Mouse (Mus musculus) embryonic stem cell, embryonic (primary cell): Measurements from ENCODE around the gene Rnf167.

ENCODE experiments used
- CTCF ChIA-PET, 4 experiments: fragments of 300-600 bp in 2 of 4; fragments of 350-600 bp in 2 of 4; sonication (Branson Sonifier 250); formaldehyde crosslinking; loops; one replicate each; lab custom pipeline; 2022; ENCODE audit warnings: inconsistent platforms in 2 of 4; lab: Charles Lee
- POLR2A ChIA-PET, 4 experiments: fragments of 300-600 bp in 2 of 4; fragments of 350-600 bp in 2 of 4; sonication (Branson Sonifier 250); formaldehyde crosslinking; loops; one replicate each; lab custom pipeline; 2022; ENCODE audit warnings: antibody characterized with exemption in 4 of 4, inconsistent platforms in 1 of 4; lab: Charles Lee

The Rnf167 gene

DNA sequence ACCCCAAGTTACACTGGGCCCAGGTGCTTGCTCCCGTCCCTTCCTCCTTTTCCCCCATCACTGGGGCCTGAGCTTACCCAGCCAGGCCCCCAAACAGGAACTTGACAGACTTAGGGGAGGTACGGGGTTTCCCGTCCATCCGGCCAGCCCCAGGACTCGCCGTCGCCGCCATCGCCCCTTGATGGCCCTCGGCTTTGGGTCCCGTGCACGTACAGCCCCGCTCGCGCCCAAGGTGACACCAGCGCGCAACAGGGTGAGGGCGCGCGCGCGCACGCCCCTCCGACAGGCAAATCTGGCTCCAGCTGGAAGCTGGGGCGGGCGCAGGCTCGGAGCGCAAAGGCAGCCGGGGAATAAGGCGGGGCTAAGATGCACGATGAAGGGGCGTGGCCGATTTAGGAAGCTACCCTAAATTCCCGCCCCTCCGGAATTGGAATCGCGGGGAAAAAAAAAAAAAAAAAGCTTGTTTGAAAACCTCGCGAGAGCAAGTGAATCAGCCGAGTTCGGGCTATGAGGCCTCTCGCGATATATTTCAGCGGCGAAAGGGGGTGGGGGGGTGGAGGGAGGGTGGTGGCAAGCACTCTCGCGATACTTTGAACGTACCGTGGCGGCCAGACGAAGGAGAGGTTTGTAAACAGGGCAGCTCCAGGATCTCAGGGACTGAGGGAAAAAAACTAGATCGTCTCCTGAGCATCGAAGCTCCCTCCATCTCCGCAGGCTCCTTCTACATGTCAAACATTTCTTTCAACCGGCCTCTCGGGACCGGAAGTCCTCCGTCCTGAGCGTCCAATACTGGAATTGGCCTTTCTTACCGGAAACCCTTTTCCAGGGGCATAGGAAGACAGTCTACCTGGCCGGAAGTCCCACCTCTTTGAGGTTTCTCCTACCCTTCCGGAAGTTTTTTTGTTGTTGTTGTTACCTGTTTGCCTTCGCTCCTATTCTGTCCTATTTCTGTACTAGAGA is at the start of gene Rnf167, which contains the start of gene Slc25a11:
Gene Rnf167, plus strand, starts transcription at position 545 of the 960 bp plus-strand sequence.
Gene Slc25a11, minus strand, starts transcription at position 789 of the 960 bp plus-strand sequence.
- ChIA-PET POLR2A (interaction anchor here (0.6 to 23.0 kb wide), 128 partner anchors 8 to 1777 kb away, joined by 3 to 737 read pairs (median 4); partner anchors contain the start of genes Gp1ba (in 4 of the 4), Psmb6 (in 4 of the 4), Spag7 (in 4 of the 4) and 4930544D05Rik (in 3 of the 4)), CTCF (interaction anchor here (0.6 to 2.0 kb wide), 26 partner anchors 9 to 1770 kb away, joined by 3 to 21 read pairs (median 4); partner anchors contain the start of genes Spag7 (in 3 of the 4), Arrb2 (in 1 of the 4), Camta2 (in 1 of the 4) and Nup88 (in 1 of the 4))

DNA sequence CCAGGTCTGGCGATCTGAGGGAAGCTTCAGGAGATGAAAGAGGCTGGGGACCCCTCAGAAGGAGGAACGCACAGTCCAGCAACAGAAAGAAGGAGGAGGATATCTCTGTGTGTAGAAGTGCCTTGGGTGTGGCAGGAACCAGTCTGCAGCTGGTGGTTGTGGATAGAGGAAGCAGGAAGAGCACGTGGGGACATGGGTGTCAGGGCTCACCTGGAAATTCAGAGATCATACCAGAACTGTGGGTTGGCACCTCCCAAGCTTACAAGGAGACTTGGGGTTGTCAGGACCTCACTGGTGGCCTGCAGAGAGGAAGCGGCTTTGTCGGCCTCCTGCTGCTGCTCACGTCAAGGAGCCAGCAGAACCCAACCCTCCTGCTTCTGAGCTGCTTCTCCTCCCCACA is 49.7 kb upstream of the Rnf167 start:
- ChIA-PET POLR2A (interaction anchor here in 3 of 4 experiments (0.6 to 1.3 kb wide), 6 partner anchors 18 to 162 kb away, joined by 3 to 4 read pairs (median 3); partner anchors contain the start of genes Gltpd2 (in 1 of the 3) and Psmb6 (in 1 of the 3)), CTCF (interaction anchor here in 1 of 4 experiments (1.5 kb wide), 1 partner anchor 12 kb away, joined by 7 read pairs; no protein-coding TSS in a partner anchor)

DNA sequence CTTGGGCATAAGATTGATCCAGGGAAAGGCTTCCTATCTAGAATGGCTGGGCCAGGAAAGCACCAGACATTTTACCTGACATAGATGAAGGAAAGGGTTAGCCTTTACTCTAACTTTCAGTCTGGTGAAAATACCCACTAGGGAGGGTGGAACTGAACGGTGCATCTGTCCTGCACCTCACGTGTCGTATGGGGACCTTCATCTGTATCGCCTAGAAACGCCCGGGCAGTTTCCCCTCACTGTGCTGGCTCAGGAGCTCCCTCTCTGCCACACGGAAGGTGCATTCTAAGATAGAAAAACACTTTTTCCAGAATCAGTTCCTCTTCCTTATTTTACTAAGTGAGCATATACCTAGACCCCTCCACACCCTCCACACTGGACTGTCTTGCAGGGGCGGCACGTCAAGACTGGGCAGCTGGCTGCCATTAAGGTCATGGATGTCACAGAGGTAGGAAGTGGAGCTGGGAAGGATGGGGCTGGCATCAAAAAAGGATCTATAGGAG is 48.5 kb upstream of the Rnf167 start:
- CTCF ChIA-PET = interaction anchor here in 3 of 4 experiments (0.5 to 1.5 kb wide), 3 partner anchors 10 to 639 kb away, joined by 3 to 7 read pairs (median 7); no protein-coding TSS in a partner anchor
- POLR2A ChIA-PET = interaction anchor here in 3 of 4 experiments (0.5 to 2.9 kb wide), 6 partner anchors 17 to 163 kb away, joined by 3 to 12 read pairs (median 3); partner anchors contain the start of genes 4930544D05Rik (in 1 of the 3) and Psmb6 (in 1 of the 3)

DNA sequence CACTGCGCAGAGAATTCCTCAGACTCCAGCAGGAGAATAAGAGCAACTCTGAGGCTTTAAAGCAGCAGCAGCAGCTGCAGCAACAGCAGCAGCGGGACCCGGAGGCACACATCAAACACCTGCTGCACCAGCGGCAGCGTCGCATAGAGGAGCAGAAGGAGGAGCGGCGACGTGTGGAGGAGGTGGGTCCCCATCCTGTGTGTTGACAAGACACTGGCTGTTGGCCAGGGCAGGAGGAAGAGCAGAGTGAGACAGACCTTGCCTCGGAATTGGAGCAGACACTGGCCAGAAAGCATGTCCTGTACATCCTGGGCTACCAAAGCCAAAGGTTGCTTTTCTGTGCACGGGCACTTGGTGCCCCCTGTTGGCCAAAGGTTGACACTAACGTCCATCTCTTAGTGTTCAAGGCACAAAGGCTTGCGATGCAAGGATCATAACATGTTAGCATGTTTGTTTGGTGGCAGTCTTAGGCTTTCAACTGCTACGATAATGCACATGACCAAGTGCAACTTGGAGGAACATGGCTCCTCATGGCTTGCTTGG is 41.9 kb upstream of the Rnf167 start:
- POLR2A ChIA-PET = interaction anchor here in 3 of 4 experiments (0.5 to 2.7 kb wide), 5 partner anchors 10 to 299 kb away, joined by 3 to 7 read pairs (median 5); partner anchors contain the start of gene Mink1 (in 1 of the 3)
- CTCF ChIA-PET = interaction anchor here in 2 of 4 experiments (0.6 to 2.8 kb wide), 13 partner anchors 10 to 1058 kb away, joined by 3 to 13 read pairs (median 6); partner anchors contain the start of genes 4930544D05Rik (in 2 of the 2), Arrb2 (in 1 of the 2), Gltpd2 (in 1 of the 2) and Med11 (in 1 of the 2)

DNA sequence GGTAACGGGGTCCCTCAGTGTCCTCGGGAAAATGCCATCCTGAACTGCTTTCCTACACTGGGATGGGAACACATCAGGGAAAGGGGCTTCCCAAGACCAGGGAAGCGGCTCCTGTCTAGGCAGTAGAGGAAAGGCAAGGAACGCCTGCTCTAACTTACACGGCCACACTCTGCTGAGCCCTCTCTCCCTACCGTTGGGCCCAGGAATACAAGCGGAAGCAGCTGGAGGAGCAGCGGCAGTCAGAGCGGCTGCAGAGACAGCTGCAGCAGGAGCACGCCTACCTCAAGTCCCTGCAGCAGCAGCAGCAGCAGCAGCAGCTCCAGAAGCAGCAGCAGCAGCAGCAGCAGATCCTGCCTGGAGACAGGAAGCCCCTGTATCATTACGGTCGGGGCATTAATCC is 40.3 kb upstream of the Rnf167 start:
- ChIA-PET CTCF (interaction anchor here in 3 of 4 experiments (0.6 to 2.8 kb wide), 4 partner anchors 9 to 426 kb away, joined by 3 to 10 read pairs (median 4); partner anchors contain the start of gene 4930544D05Rik (in 1 of the 3)), POLR2A (interaction anchor here in 2 of 4 experiments (1.0 to 2.7 kb wide), 4 partner anchors 8 to 35 kb away, joined by 3 to 7 read pairs (median 4); partner anchors contain the start of gene 4930544D05Rik (in 1 of the 2))

DNA sequence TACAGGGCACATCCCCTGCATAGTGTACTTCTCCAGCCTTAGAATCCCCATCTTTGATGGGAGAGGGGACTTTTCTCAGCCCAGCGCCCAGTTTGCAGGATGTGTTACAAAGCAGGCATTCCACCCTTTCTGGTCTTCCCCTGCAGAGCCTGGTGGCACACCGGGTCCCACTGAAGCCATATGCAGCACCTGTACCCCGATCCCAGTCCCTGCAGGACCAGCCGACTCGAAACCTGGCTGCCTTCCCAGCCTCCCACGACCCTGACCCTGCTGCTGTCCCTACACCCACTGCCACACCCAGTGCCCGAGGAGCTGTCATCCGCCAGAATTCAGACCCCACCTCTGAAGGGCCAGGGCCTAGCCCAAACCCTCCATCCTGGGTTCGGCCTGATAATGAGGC is 39.4 kb upstream of the Rnf167 start:
- CTCF ChIA-PET = interaction anchor here in 2 of 4 experiments (1.1 to 2.3 kb wide), 8 partner anchors 14 to 155 kb away, joined by 5 to 14 read pairs (median 6); no protein-coding TSS in a partner anchor

DNA sequence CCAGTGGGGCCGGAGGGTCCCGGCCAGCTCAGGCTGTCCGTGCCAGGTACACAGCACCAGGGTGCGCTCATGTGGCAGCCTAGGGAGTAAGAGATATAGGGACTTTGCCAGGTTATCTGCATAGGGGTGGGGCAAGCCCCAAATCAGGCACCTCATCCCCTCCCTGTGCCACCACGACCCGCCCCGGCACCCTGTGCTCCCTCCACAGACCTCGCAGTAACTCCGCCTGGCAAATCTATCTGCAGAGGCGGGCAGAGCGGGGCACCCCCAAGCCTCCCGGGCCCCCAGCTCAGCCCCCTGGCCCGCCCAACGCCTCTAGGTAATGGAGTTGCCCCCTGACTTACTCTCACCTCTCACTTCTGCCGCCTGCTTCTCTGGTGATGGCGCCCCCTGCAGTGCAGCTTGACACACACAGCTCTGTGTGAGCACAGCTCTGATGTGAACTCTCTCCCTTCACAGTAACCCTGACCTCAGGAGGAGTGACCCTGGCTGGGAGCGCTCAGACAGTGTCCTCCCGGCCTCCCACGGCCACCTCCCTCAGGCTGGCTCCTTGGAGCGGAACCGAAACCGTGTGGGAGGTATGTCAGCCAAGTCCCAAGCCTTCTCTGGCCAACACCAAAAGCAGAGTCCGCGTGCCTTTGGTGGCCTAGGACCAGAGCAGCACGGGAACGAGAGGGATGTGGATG is 38.5 kb upstream of the Rnf167 start:
- POLR2A ChIA-PET = interaction anchor here in 3 of 4 experiments (0.6 to 1.4 kb wide), 13 partner anchors 9 to 177 kb away, joined by 3 to 6 read pairs (median 3); partner anchors contain the start of genes Psmb6 (in 3 of the 3), Arrb2 (in 1 of the 3) and Pld2 (in 1 of the 3)

More for the DNA sequence above, 39.4 kb upstream of the Rnf167 start:
- POLR2A ChIA-PET = no interaction called here

DNA sequence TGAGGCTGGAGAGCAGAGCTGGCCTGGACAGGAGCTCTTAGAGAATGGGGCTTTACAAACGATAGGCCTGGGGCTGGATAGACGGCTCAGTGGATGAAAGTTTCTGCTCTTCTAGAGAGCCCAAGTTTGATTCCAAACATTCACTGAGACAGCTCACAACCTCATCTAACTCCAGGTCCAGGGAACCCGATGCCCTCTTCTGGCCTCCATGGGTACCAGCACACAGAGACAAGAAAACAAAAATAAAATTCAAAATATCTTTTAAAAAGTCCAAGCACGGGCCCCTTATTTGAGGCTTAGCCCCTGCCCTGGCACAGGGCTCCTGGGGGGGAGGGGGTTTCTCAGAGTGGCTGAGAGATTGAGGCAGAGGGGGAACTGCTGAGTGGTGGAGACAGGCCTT is 36.3 kb upstream of the Rnf167 start:
- POLR2A ChIA-PET = interaction anchor here in 2 of 4 experiments (0.6 to 1.1 kb wide), 2 partner anchors 12 to 1806 kb away, joined by 4 to 9 read pairs; no protein-coding TSS in a partner anchor
- CTCF ChIA-PET = no interaction called here

More for the DNA sequence above, 38.5 kb upstream of the Rnf167 start:
- CTCF ChIA-PET = interaction anchor here (0.5 to 2.3 kb wide), 37 partner anchors 9 to 361 kb away, joined by 3 to 14 read pairs (median 4); partner anchors contain the start of genes Pld2 (in 2 of the 4), Arrb2 (in 1 of the 4), Gltpd2 (in 1 of the 4) and Tm4sf5 (in 1 of the 4)

DNA sequence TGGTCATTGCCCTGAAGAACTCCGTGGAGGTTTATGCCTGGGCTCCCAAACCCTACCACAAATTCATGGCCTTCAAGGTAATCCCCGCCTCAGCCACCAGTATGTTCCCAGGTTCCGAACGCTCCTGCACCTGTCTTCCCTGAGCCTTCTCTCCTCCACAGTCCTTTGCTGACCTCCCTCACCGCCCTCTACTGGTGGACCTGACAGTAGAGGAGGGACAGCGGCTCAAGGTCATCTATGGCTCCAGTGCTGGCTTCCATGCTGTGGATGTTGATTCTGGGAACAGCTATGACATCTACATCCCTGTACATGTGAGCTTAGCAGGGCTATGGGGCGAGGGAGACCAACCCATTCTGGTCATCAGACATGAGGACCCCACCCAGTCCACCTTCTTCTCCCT is 34.5 kb upstream of the Rnf167 start:
- CTCF ChIA-PET = interaction anchor here in 2 of 4 experiments (0.5 to 1.0 kb wide), 2 partner anchors 11 to 87 kb away, joined by 4 read pairs; partner anchors contain the start of gene Psmb6 (in 1 of the 2)
- POLR2A ChIA-PET = interaction anchor here in 1 of 4 experiments (1.2 kb wide), 1 partner anchor 88 kb away, joined by 3 read pairs; the partner anchor contains the start of gene Psmb6

DNA sequence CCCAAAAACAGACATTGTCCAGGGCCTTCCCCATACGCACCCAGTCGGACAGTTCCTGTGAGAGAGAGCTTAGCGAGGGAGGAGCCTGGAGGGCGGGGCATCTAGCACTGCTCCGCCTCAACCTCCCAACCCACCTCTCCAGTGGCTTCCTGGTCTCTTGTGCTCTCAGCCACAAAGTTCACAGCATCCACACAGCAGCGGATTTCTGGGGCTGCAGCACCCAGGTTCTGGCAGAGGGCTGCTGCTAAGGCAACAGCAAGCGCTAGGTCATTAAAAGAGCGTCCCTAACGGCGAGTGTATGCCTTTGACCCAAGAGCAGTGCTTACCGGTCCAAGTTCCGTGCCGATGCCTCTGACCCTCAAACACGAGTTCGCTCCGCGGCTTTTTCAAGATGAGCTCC is 32.0 kb upstream of the Rnf167 start:
- ChIA-PET CTCF (interaction anchor here (0.5 to 2.4 kb wide), 29 partner anchors 8 to 912 kb away, joined by 3 to 10 read pairs (median 3); partner anchors contain the start of genes Alox12e (in 1 of the 4), Arrb2 (in 1 of the 4), Med11 (in 1 of the 4) and Spag7 (in 1 of the 4)), POLR2A (interaction anchor here in 3 of 4 experiments (0.5 to 2.5 kb wide), 50 partner anchors 8 to 404 kb away, joined by 3 to 25 read pairs (median 4); partner anchors contain the start of genes Psmb6 (in 3 of the 3), Rnf167 (in 3 of the 3), Slc25a11 (in 3 of the 3) and Spag7 (in 2 of the 3))

DNA sequence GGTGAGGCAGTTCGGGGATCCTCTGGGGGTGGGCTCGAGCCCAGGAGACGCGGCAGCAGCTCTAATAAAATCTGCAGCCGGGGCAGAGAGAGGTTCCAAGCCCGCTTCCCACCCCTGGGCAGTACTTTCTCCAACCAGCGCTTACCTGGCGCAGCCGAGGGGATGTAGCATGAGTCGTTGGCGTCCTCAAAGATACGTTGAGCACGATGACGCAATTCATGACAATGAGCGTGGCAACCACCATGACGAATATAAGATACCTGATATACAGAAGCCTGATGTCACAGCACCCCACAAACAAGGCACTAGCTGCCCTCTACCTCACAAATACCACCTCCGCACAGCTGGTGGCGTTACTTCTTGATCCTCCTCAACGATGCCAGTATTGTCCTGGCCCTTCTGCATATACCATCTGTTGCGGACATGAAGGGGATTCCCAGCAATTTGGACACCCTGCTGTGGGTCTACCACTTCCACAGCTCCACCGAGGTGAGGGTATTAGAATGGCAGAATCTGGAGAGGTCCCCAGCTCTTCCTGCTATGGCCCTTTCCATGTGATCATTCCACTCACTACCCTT is 31.4 kb upstream of the Rnf167 start, which contains the start of gene 4930544D05Rik:
Gene 4930544D05Rik, plus strand, starts transcription at position 333 of the 578 bp plus-strand sequence.
- POLR2A ChIA-PET = interaction anchor here in 3 of 4 experiments (0.5 to 2.5 kb wide), 50 partner anchors 9 to 614 kb away, joined by 3 to 25 read pairs (median 4); partner anchors contain the start of genes Psmb6 (in 3 of the 3), Rnf167 (in 3 of the 3), Slc25a11 (in 3 of the 3) and Spag7 (in 2 of the 3)

DNA sequence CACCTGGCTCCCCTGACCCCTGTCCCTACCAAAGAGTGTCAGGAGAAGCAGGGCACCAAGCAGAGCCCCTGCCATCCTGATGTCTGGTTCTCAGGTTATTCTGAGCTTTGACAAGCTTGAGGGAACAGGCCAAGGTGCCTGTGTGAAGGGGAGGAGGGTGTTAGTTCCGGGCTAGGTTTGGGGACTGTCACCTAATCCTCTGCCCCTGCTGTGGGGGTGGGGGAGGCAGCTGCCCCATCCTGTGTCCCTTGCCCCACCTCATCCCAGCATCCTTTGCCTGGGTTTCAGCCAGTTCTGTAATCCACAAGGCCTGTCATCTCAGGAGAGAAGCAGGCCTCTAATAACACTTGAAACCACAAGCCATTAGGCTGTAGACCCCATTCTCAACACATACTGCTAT is 27.9 kb upstream of the Rnf167 start, which contains the start of gene Chrne:
Gene Chrne, minus strand, starts transcription at position 116 of the 400 bp plus-strand sequence.
- ChIA-PET POLR2A (interaction anchor here in 1 of 4 experiments (1.0 kb wide), 1 partner anchor 41 kb away, joined by 3 read pairs; no protein-coding TSS in a partner anchor), CTCF (no interaction called here)

More for the DNA sequence above, 31.4 kb upstream of the Rnf167 start, which contains the start of gene 4930544D05Rik:
- CTCF ChIA-PET = interaction anchor here (0.5 to 2.4 kb wide), 31 partner anchors 7 to 912 kb away, joined by 3 to 10 read pairs (median 3); partner anchors contain the start of genes Alox12e (in 1 of the 4), Arrb2 (in 1 of the 4), Med11 (in 1 of the 4) and Psmb6 (in 1 of the 4)

DNA sequence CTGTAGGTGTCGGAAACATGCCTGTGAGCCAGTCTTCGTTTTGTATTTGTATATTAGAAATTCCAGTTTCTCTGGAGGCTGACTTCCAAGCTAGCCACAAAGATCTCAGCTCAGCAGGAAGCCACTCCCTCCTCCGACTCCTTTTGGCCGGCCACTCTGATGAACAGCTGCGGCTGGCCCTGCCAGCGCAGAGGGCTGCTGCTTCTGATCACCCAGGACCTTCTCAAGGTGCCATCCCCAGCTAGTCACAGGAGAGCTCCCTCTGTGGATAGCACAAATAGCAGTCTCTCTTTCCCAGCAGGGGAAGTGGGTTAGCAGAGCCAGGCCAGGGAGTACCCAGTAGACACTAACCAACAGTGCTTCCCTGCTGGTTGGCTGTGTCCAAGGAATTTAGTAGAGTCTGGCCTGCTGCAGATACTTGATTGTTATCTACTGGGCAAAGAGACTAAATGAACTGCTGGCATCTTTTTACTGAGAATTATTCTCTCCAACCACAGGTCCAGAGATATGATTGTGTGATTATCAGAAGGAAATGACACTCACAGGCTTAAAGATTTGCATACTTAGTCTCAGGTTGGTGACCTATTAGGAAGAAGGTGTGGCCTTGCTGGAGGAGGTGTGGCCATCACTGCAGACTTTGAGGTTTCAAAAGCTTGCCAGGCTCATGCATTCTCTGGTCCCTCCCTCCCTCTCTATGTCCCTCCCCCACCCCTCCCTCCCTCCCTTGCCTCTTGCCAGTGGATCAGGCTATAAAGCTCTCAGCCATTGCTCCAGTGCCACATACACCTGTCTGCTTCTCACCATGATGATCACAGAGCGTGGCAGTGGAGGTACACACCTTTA is 24.8 kb upstream of the Rnf167 start:
- ChIA-PET POLR2A (interaction anchor here in 3 of 4 experiments (0.6 to 2.4 kb wide), 20 partner anchors 12 to 212 kb away, joined by 3 to 10 read pairs (median 4); partner anchors contain the start of genes Gltpd2 (in 2 of the 3), Rnf167 (in 2 of the 3), Slc25a11 (in 2 of the 3) and Arrb2 (in 1 of the 3)), CTCF (interaction anchor here in 3 of 4 experiments (0.6 to 3.3 kb wide), 38 partner anchors 7 to 308 kb away, joined by 3 to 19 read pairs (median 4); partner anchors contain the start of genes Gltpd2 (in 2 of the 3), Gp1ba (in 2 of the 3), 4930544D05Rik (in 1 of the 3) and Alox12e (in 1 of the 3))
